Mouse (Mus musculus) heart, postnatal 0 days (tissue): Measurements from ENCODE around the gene Ehmt1.

Source experiments
- CTCF ChIP-seq: IDR thresholded peaks from 2 replicates; pipeline ENCODE4 v1.5.1; 2016; ENCODE audit warnings: antibody characterized with exemption, control low read depth, low read depth
- EP300 ChIP-seq: IDR thresholded peaks from 2 replicates; pipeline ENCODE4 v1.6.1; 2016; ENCODE audit warnings: antibody characterized with exemption, low read depth

DNA sequence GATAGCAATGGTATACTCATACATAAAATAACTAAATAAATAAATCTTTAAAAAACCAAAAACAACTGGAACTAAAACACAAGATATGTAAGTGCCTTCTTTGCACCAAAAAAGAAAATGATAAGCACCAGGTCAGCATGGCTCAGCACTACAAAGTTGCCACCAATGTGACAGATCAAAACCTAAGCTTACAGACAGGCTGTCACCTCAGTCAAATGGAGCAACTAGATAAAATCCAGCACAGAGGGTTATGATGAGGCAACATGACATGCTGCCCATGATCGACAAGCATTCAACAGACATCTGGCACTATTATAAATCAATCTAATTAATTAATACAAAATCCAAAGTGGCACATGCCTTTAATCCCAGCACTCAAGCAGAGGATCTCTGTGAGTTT, 25.2 kb downstream of the Ehmt1 start:
- TF ChIP-seq EP300 (no peak), CTCF (no peak)
